Mouse (Mus musculus): ENCODE measurements around the gene Lrrc36. TPM values are rescaled to one million over a fixed set of nuclear protein-coding genes. Genes with fewer than 3 reads are reported as not detected.

The Lrrc36 gene
- total RNA-seq (2023; ENCODE audit: inconsistent age) = not detected in 4 replicates

DNA sequence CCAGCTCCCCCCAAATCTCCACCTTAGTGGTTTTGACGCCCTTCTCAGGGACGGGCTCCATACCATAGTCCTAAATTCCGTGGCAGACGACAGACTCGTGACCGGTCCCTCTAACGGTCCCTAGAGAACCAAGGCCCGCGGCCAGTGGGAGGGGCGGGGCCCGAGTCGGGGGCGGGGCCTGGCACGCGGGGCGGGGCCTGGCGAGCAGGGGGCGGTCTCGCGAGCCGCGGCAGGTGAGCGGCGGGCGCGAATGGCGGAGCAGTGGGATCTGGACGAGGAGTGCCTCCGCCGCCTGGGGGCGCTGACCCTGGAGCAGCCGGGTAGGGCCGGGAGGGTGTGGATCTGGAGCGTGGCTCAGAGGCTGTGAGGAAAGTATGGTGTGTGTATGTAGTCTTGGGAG lies at the start of gene Lrrc36, which contains the start of gene Kctd19:
Gene Lrrc36 (plus strand): TSS at position 181 of the 400 bp plus-strand sequence.
Gene Kctd19 (minus strand): TSS at position 112 of the 400 bp plus-strand sequence.

DNA sequence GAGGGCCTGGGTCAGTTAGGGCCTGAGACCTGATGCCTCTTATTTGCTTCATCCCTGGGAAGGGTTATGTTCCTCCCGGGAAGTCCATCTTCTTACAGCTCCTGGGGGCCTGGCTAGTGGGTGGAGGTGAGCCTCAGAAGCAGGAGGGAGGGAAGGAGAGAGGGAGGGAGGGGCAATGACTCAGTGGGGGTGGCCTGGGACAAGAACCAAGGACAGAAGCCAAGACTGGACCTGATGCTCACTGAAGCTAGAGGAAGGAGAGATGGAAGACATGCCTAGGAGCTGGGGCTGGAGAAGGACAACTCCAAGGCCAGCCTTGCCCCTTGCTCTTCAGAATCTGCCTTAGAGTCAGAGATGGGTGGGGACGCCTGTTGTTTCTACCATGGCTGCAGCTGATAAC lies 40.3 kb upstream of the Lrrc36 start, which contains the start of gene Plekhg4:
Gene Plekhg4 (plus strand): TSS at position 243 of the 400 bp plus-strand sequence.

DNA sequence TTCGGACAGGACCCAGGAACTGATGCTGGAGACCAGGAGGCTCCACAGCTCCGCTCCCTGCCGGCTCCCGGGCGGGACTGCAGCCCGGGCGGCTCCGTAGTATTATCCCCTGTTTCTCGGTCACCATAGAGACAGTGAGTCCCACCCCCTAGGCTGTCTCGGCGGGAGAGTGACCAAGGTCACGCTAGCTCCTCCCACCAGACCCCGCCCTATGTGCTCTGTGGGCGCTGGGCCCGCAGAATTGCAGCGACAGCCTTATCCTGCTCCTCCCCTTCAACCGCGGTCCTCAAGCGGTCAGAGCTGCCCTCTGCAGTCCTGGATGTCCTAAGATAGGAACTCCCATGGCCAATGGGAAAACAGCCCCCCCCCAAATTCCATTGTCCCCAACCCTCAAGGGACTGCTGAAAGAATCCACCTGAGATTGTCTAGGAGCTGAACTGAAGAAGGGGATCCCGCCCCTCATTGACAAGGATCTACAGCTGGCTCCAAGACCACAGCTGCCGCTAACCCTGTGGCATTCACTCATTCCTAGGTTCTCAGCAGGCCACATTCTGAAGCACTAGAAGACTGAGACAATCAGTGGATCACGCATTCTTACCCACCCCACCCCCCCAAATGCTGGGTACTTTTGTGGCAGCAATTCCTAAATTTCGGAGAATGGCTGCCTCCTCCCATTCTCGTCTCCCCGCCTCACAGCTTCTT lies 58.1 kb downstream of the Lrrc36 start, which contains the start of gene Tppp3:
Gene Tppp3 (minus strand): TSS at position 213 of the 702 bp plus-strand sequence.

DNA sequence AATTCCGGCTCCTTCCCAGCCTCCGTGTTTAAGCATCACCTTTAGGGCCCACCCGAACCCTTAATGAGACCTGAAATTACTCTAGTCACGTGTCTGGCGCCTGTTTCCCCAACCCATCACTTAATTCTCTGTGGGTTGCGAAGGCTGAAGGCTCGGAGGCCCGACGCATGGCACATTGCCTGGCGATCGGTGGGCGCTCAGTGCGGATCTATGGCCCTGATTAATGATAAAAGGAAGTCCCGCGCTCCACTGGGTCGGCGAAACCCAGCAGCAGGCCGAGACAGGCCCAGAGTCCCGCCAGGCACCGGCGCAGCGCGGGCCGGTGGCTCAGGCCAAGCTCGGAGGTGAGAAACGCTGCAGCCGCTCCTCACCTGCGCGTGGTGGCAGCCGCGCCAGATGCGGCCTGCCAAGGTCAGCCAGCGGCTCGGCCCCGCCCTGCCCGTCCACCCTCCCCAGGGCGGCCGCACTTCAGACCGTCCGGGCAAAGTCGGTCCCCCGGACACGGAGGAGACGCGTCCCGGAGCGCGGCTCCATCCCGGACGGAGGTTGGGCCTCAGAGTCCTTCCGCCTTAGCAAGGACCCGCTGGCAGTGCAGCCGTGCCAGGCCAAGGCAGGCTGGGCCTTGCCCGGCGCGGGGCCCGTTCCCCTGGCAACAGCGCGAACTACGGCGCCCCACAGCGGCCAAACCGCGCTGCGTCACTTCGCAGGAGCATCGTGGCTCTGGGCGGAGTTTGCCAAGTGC lies 83.2 kb downstream of the Lrrc36 start, which contains the start of gene Zdhhc1:
Gene Zdhhc1 (minus strand): TSS at position 464 of the 742 bp plus-strand sequence.

Other genes starting within 250 kb of the Lrrc36 start
- gene Cbfb, start 242.9 kb upstream of the Lrrc36 start, total RNA-seq (2023; ENCODE audit: inconsistent age) = 88.9 to 106 TPM (median 97.3 TPM) in 4 replicates
- gene D230025D16Rik, start 188.4 kb upstream of the Lrrc36 start, total RNA-seq (2023; ENCODE audit: inconsistent age) = 22.9 to 29.6 TPM (median 24.6 TPM) in 4 replicates
- gene B3gnt9, start 158.4 kb upstream of the Lrrc36 start, total RNA-seq (2023; ENCODE audit: inconsistent age) = 1.00 to 1.5 TPM (median 1.4 TPM) in 4 replicates
- gene Tradd, start 149.0 kb upstream of the Lrrc36 start, total RNA-seq (2023; ENCODE audit: inconsistent age) = 21.0 to 25.3 TPM (median 23.2 TPM) in 4 replicates
- 8.0 to 10.0 TPM (median 9.0 TPM) in 4 replicates for gene Fbxl8, start 148.9 kb upstream of the Lrrc36 start, total RNA-seq (2023; ENCODE audit: inconsistent age)
- gene Hsf4, start 143.8 kb upstream of the Lrrc36 start, total RNA-seq (2023; ENCODE audit: inconsistent age) = 0.33 to 1.1 TPM (median 0.88 TPM) in 4 replicates
- gene Nol3, start 137.4 kb upstream of the Lrrc36 start, total RNA-seq (2023; ENCODE audit: inconsistent age) = not detected in 4 replicates
- gene 4931428F04Rik, start 123.7 kb upstream of the Lrrc36 start, total RNA-seq (2023; ENCODE audit: inconsistent age) = 5.0 to 7.7 TPM (median 6.5 TPM) in 4 replicates
- gene Exoc3l, start 117.5 kb upstream of the Lrrc36 start, total RNA-seq (2023; ENCODE audit: inconsistent age) = 1.2 to 1.4 TPM (median 1.3 TPM) in 4 replicates
- 83.8 to 97.8 TPM (median 88.5 TPM) in 4 replicates for gene E2f4, start 115.9 kb upstream of the Lrrc36 start, total RNA-seq (2023; ENCODE audit: inconsistent age)
- gene Elmo3, start 108.0 kb upstream of the Lrrc36 start, total RNA-seq (2023; ENCODE audit: inconsistent age) = 3.0 to 4.7 TPM (median 3.9 TPM) in 4 replicates
- 6.3 to 8.3 TPM (median 7.0 TPM) in 4 replicates for gene Lrrc29, start 87.3 kb upstream of the Lrrc36 start, total RNA-seq (2023; ENCODE audit: inconsistent age)
- gene Tmem208, start 87.2 kb upstream of the Lrrc36 start, total RNA-seq (2023; ENCODE audit: inconsistent age) = 26.8 to 32.7 TPM (median 29.3 TPM) in 4 replicates
- gene Fhod1, start 65.6 kb upstream of the Lrrc36 start, total RNA-seq (2023; ENCODE audit: inconsistent age) = 35.8 to 40.7 TPM (median 37.7 TPM) in 4 replicates
- 1.3 to 2.1 TPM (median 2.0 TPM) in 4 replicates for gene Slc9a5, start 64.7 kb upstream of the Lrrc36 start, total RNA-seq (2023; ENCODE audit: inconsistent age)
- gene Plekhg4, start 40.3 kb upstream of the Lrrc36 start, total RNA-seq (2023; ENCODE audit: inconsistent age) = not detected in 4 replicates
- gene Kctd19, start 69 bp upstream of the Lrrc36 start, total RNA-seq (2023; ENCODE audit: inconsistent age) = not detected in 4 replicates
- gene Tppp3, start 58.0 kb downstream of the Lrrc36 start, total RNA-seq (2023; ENCODE audit: inconsistent age) = 0.54 to 0.77 TPM (median 0.63 TPM) in 3 of 4 replicates, not detected in the other
- 3.0 to 4.8 TPM (median 3.6 TPM) in 4 replicates for gene Zdhhc1, start 83.3 kb downstream of the Lrrc36 start, total RNA-seq (2023; ENCODE audit: inconsistent age)
- not detected in 4 replicates for gene Hsd11b2, start 105.2 kb downstream of the Lrrc36 start, total RNA-seq (2023; ENCODE audit: inconsistent age)
- 99.8 to 117 TPM (median 102 TPM) in 4 replicates for gene Atp6v0d1, start 152.5 kb downstream of the Lrrc36 start, total RNA-seq (2023; ENCODE audit: inconsistent age)
- gene Ripor1, start 191.7 kb downstream of the Lrrc36 start, total RNA-seq (2023; ENCODE audit: inconsistent age) = 25.4 to 27.6 TPM (median 26.1 TPM) in 4 replicates
- gene Ctcf, start 223.0 kb downstream of the Lrrc36 start, total RNA-seq (2023; ENCODE audit: inconsistent age) = 187 to 204 TPM (median 199 TPM) in 4 replicates
- gene Agrp, start 223.8 kb downstream of the Lrrc36 start, total RNA-seq (2023; ENCODE audit: inconsistent age) = not detected in 4 replicates